Mouse (Mus musculus) CH12.LX (cell line): ENCODE data around the gene Sh3glb2. TPM values are rescaled to one million over a fixed set of nuclear protein-coding genes. Genes with fewer than 3 reads are reported as not detected.

Source experiments
- DNase-seq: peaks from one replicate; pipeline ENCODE4 v3.0.0-alpha.2; 2013; ENCODE audit errors: extremely low read depth
- H3K27ac ChIP-seq: 2 replicates; pipeline ENCODE4 v1.5.1; 2012; ENCODE audit warnings: low read depth, mild to moderate bottlenecking, control low read depth, moderate library complexity; ENCODE audit not compliant: insufficient read depth
- H3K27me3 ChIP-seq: replicated peaks from 2 replicates; pipeline ENCODE3; 2012; ENCODE audit warnings: inconsistent platforms
- H3K36me3 ChIP-seq, 2 experiments: replicated peaks in 1 of 2; 2 replicates each; pipeline versions ENCODE3 to v1.6.1; 2012; ENCODE audit warnings: inconsistent platforms in 1 of 2, low read length in 1 of 2, mild to moderate bottlenecking in 1 of 2, mixed read lengths in 1 of 2, moderate library complexity in 1 of 2; ENCODE audit not compliant: control insufficient read depth in 1 of 2, insufficient read depth in 1 of 2
- H3K4me1 ChIP-seq, 2 experiments: 2 replicates each; pipeline ENCODE4 v1.6.1; 2012; ENCODE audit warnings: inconsistent platforms in 1 of 2, moderate library complexity in 1 of 2; ENCODE audit not compliant: insufficient read depth in 2 of 2, control insufficient read depth in 1 of 2
- H3K4me2 ChIP-seq: 2 replicates; pipeline ENCODE4 v1.6.1; 2012; ENCODE audit warnings: low read depth, mild to moderate bottlenecking, control low read depth; ENCODE audit not compliant: poor library complexity, insufficient read depth, severe bottlenecking
- H3K4me3 ChIP-seq, 3 experiments: fragments of 150-350 bp in 1 of 3; sonication (generic) in 1 of 3; replicated peaks in 1 of 3; 2 replicates each; pipeline versions ENCODE3 to v1.5.1; 2011 to 2012; ENCODE audit warnings: low read depth in 2 of 3, low read length in 2 of 3, mild to moderate bottlenecking in 2 of 3, moderate library complexity in 2 of 3, control low read depth in 1 of 3, improper control_type of control experiment in 1 of 3, inconsistent platforms in 1 of 3, mixed read lengths in 1 of 3; ENCODE audit not compliant: poor library complexity in 1 of 3
- H3K79me2 ChIP-seq: replicated peaks from 2 replicates; pipeline ENCODE4 v1.6.1; 2012; ENCODE audit warnings: mild to moderate bottlenecking, moderate library complexity; ENCODE audit not compliant: control insufficient read depth, poor library complexity, insufficient read depth, severe bottlenecking; ENCODE audit errors: extremely low read depth
- H3K9ac ChIP-seq: 2 replicates; pipeline ENCODE4 v1.6.1; 2012; ENCODE audit warnings: low read depth, mild to moderate bottlenecking, control low read depth, moderate library complexity; ENCODE audit not compliant: insufficient read depth
- H3K9me3 ChIP-seq: replicated peaks from 2 replicates; pipeline ENCODE3; 2012; ENCODE audit warnings: low read length, inconsistent platforms, mixed read lengths
- CHD1 ChIP-seq: IDR thresholded peaks from 2 replicates; pipeline ENCODE4 v1.6.1; 2012; ENCODE audit warnings: low read depth, low read length, improper control_type of control experiment, inconsistent platforms
- CHD2 ChIP-seq: IDR thresholded peaks from 2 replicates; pipeline ENCODE4 v1.6.1; 2011; ENCODE audit warnings: low read length, improper control_type of control experiment
- ELF1 ChIP-seq: IDR thresholded peaks from 2 replicates; pipeline ENCODE4 v1.6.1; 2014; ENCODE audit warnings: low read depth, mild to moderate bottlenecking, inconsistent platforms, low read length, improper control_type of control experiment
- EP300 ChIP-seq: IDR thresholded peaks from 2 replicates; pipeline ENCODE4 v1.6.1; 2011; ENCODE audit warnings: low read length, improper control_type of control experiment
- HCFC1 ChIP-seq: IDR thresholded peaks from 2 replicates; pipeline ENCODE4 v1.6.1; 2012; ENCODE audit warnings: low read depth, mild to moderate bottlenecking, inconsistent platforms, low read length, improper control_type of control experiment
- JUN ChIP-seq: IDR thresholded peaks from 2 replicates; pipeline ENCODE4 v1.6.1; 2011; ENCODE audit warnings: low read depth, mild to moderate bottlenecking, low read length, improper control_type of control experiment, moderate library complexity; ENCODE audit not compliant: insufficient read depth
- JUND ChIP-seq: conservative IDR thresholded peaks from 2 replicates; pipeline ENCODE4 v1.6.1; 2011; ENCODE audit warnings: low read depth, low read length, improper control_type of control experiment
- MAFK ChIP-seq: IDR thresholded peaks from 2 replicates; pipeline ENCODE4 v1.6.1; 2011; ENCODE audit warnings: low read length, improper control_type of control experiment; ENCODE audit not compliant: insufficient replicate concordance
- MAX ChIP-seq: IDR thresholded peaks from 2 replicates; pipeline ENCODE4 v1.6.1; 2011; ENCODE audit warnings: low read length, improper control_type of control experiment
- MAZ ChIP-seq: IDR thresholded peaks from 2 replicates; pipeline ENCODE4 v1.6.1; 2012; ENCODE audit warnings: low read depth, mild to moderate bottlenecking, inconsistent platforms, low read length, improper control_type of control experiment, moderate library complexity
- MEF2A ChIP-seq: IDR thresholded peaks from 2 replicates; pipeline ENCODE4 v1.6.1; 2014; ENCODE audit warnings: low read depth, mild to moderate bottlenecking, inconsistent platforms, low read length, improper control_type of control experiment, borderline replicate concordance
- NRF1 ChIP-seq: IDR thresholded peaks from 2 replicates; pipeline ENCODE4 v1.6.1; 2014; ENCODE audit warnings: low read depth, mild to moderate bottlenecking, inconsistent platforms, low read length, improper control_type of control experiment, moderate library complexity
- POLR2A ChIP-seq: IDR thresholded peaks from 2 replicates; pipeline ENCODE4 v1.6.1; 2011; ENCODE audit warnings: low read depth, mild to moderate bottlenecking, improper control_type of control experiment, low read length
- RAD21 ChIP-seq: IDR thresholded peaks from 2 replicates; pipeline ENCODE4 v1.6.1; 2011; ENCODE audit warnings: low read depth, mild to moderate bottlenecking, low read length, improper control_type of control experiment, moderate library complexity
- SMC3 ChIP-seq: IDR thresholded peaks from 2 replicates; pipeline ENCODE4 v1.6.1; 2011; ENCODE audit warnings: low read depth, low read length, improper control_type of control experiment
- TBP ChIP-seq: conservative IDR thresholded peaks from 2 replicates; pipeline ENCODE4 v1.6.1; 2011; ENCODE audit warnings: low read depth, low read length, improper control_type of control experiment
- UBTF ChIP-seq: IDR thresholded peaks from 2 replicates; pipeline ENCODE4 v1.6.1; 2012; ENCODE audit warnings: low read depth, mild to moderate bottlenecking, inconsistent platforms, low read length, improper control_type of control experiment, moderate library complexity
- ZC3H11A ChIP-seq: IDR thresholded peaks from 2 replicates; pipeline ENCODE4 v1.6.1; 2012; ENCODE audit warnings: low read depth, mild to moderate bottlenecking, inconsistent platforms, low read length, improper control_type of control experiment
- ZKSCAN1 ChIP-seq: IDR thresholded peaks from 2 replicates; pipeline ENCODE4 v1.6.1; 2012; ENCODE audit warnings: low read depth, inconsistent platforms, low read length, improper control_type of control experiment, borderline replicate concordance
- ZNF384 ChIP-seq: IDR thresholded peaks from 2 replicates; pipeline ENCODE4 v1.6.1; 2012; ENCODE audit warnings: low read depth, low read length, improper control_type of control experiment, inconsistent platforms
- dilution Hi-C: fragments of 300-500 bp; cut with MboI; formaldehyde crosslinking; loops from 2 replicates; pipeline ENCODE4 v1.14.3; 2020; ENCODE audit warnings: low sequenced_read_pairs; ENCODE audit not compliant: extremely low pct_unique_long_range_greater_than_20kb, extremely low pct_ligation_motif_present
- in situ Hi-C: fragments of 300-500 bp; cut with MboI; formaldehyde crosslinking; loops from 3 replicates; pipeline ENCODE4 v1.14.3; 2019; ENCODE audit warnings: low sequenced_read_pairs, low pct_ligation_motif_present, low pct_unique_long_range_greater_than_20kb, mixed read lengths
- polyA plus RNA-seq: library from polyadenylated mRNA; unstranded; fragments of >175 nt; gene quantifications from 2 replicates; pipeline ENCODE4 v1.2.1, GENCODE M21; 2012; ENCODE audit warnings: low read depth; ENCODE audit not compliant: insufficient read length
- total RNA-seq, 2 experiments: library from RNA; depleted of rRNA; stranded (reverse); fragments of 300-350 nt in 1 of 2; fragments of >200 nt in 1 of 2; gene quantifications; 2 replicates each; pipeline ENCODE4 v1.2.3; 2012 to 2014

Sh3glb2 gene
- total and polyA plus RNA-seq, 3 experiments = 27.2 to 47.8 (median 38.9) TPM

DNA sequence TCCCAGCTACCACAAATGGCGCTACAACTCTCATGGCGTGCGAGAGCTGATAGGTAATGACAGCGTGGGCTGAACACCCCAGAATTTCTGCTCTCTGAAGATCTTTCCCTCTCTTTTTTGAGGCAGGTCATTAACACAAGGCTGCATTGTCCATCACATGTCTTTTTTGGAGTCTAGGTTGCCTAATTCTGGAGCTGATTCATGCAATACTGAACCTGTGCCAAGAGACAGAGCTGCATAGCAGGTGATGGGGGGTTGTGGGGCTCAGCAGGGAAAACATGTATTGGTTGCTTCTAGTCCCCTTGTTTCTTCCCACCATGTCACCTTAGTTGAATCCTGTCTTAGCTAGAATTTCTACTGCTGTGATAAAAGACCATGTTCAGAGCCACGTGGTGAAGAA is 33.8 kb downstream of the Sh3glb2 start:
- in situ Hi-C loops (no loop called here), dilution Hi-C loops (no loop called here)
- Histone ChIP-seq H3K9ac (no peak overlapping the region), H3K9me3 (no peaks in the 10 kb centered on the region), H3K4me1 (no peaks in the 10 kb centered on the region), H3K79me2 (no peaks in the 10 kb centered on the region), H3K27ac (no peak overlapping the region), H3K36me3 (peaks cover 75 to 97% of the 10 kb centered on the region in 2 experiments), H3K4me3 (no peak overlapping the region), H3K4me2 (no peak overlapping the region), H3K27me3 (no peaks in the 10 kb centered on the region)
- TF ChIP-seq ZC3H11A (no peak), MAZ (no peak), SMC3 (no peak), RAD21 (no peak), POLR2A (no peak)
- no peak for DNase-seq

DNA sequence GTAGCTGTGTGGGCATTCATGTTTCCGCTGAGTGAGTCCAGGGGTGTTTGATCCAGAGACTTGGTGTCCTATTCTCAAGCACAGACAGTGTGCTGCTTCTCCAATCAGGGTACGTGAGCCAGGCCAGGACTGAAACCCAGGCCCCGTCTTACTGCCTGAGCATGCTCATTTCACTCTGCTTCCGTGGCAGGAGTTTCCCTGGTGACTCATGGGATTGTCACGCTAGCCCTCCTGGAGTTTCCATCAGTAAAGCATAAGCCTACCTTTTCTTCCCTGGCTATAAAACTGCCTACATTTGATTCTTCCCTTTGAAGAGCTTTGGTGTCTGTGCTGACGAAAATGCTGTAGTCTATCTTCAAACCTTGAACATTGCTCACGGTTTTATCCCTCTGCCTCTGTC is 36.0 kb downstream of the Sh3glb2 start:
- no peaks in the 10 kb centered on the region for H3K79me2 ChIP-seq
- H3K27ac ChIP-seq = no peak overlapping the region
- no peak for DNase-seq
- no peaks in the 10 kb centered on the region for H3K9me3 ChIP-seq
- H3K4me1 ChIP-seq = no peaks in the 10 kb centered on the region
- no peak overlapping the region for H3K4me3 ChIP-seq
- dilution Hi-C loops (no loop called here), in situ Hi-C loops (no loop called here)
- H3K4me2 ChIP-seq = no peak overlapping the region
- H3K9ac ChIP-seq = no peak overlapping the region
- H3K27me3 ChIP-seq = no peaks in the 10 kb centered on the region
- TF ChIP-seq NRF1 (0 out of 2 replicates have a peak, but pooled peaks have one; percentile 36), CHD2 (no peak)
- H3K36me3 ChIP-seq = peaks cover 70 to 93% of the 10 kb centered on the region in 2 experiments

DNA sequence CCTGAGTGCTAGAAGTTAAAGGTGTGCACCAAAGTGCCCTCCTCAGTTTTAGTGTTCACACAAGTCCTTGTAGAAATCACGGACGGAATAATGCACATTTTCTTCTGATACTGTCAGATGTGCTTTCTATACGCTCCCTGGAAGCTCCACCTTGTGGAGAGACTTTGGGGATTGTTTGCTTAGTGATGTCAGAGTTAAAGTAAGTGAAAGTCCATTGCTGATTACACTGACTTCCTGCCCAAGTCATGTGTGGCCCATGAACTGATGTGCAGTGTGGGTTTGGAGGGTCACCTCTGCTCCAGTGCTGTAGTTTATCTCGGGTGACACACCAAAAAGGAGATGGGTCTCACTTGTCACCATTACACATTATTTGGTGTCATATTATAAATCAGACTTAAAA is 39.9 kb downstream of the Sh3glb2 start:
- dilution Hi-C loops (no loop called here), in situ Hi-C loops (no loop called here)

More for the DNA sequence above, 39.9 kb downstream of the Sh3glb2 start:
- Histone ChIP-seq H3K4me1 (no peaks in the 10 kb centered on the region), H3K9me3 (no peaks in the 10 kb centered on the region), H3K27ac (no peak overlapping the region), H3K27me3 (no peaks in the 10 kb centered on the region), H3K36me3 (peaks cover 68 to 93% of the 10 kb centered on the region in 2 experiments), H3K9ac (no peak overlapping the region), H3K4me3 (no peak overlapping the region), H3K4me2 (no peak overlapping the region), H3K79me2 (no peaks in the 10 kb centered on the region)
- no peak for DNase-seq
- no peak for TF ChIP-seq JUND
- no peak for TF ChIP-seq HCFC1
- TF ChIP-seq MAFK = no peak
- no peak for TF ChIP-seq ELF1
- no peak for TF ChIP-seq TBP
- no peak for TF ChIP-seq JUN
- TF ChIP-seq ZKSCAN1 = no peak
- TF ChIP-seq UBTF = no peak
- no peak for TF ChIP-seq MAX
- no peak for TF ChIP-seq ZNF384
- no peak for TF ChIP-seq CHD1
- TF ChIP-seq MEF2A = no peak
- no peak for TF ChIP-seq SMC3
- TF ChIP-seq EP300 = no peak
